Mouse (Mus musculus) spleen, adult 2 months (tissue): ENCODE data around the gene Zeb2.

Experiments
- CTCF ChIP-seq: fragments of 200-500 bp; IDR thresholded peaks from 2 replicates; pipeline ENCODE4 v1.5.1; 2011; ENCODE audit warnings: mild to moderate bottlenecking, inconsistent platforms; ENCODE audit not compliant: insufficient read depth, insufficient read length, insufficient replicate concordance; ENCODE audit errors: extremely low read depth
- POLR2A ChIP-seq: fragments of 200-500 bp; IDR thresholded peaks from 2 replicates; pipeline ENCODE4 v1.6.1; 2011; ENCODE audit warnings: low read depth, low read length, inconsistent platforms

- TF ChIP-seq POLR2A (no peak), CTCF (no peak)
These were observed 76.4 kb downstream of the Zeb2 start for GRCm38 (mm10) chr2:45040706-45041312.
